Mouse (Mus musculus) lung, postnatal 0 days (tissue): ENCODE measurements around the gene Ssbp2.

Source experiments
- CTCF ChIP-seq: IDR thresholded peaks from 2 replicates; pipeline ENCODE4 v1.5.1; 2016; ENCODE audit warnings: antibody characterized with exemption, mild to moderate bottlenecking
- EP300 ChIP-seq: IDR thresholded peaks from 2 replicates; pipeline ENCODE4 v1.6.1; 2016; ENCODE audit warnings: antibody characterized with exemption, mild to moderate bottlenecking, control low read depth

GRCm38 (mm10) chr13:91433021-91433420, 27.1 kb upstream of the Ssbp2 start:
- TF ChIP-seq CTCF: no peak
- no peak for TF ChIP-seq EP300
